Mouse (Mus musculus): ENCODE measurements at regions not wholly inside any gene's neighbourhood (a gene's known extent, or its start where the extent isn't known, plus 50 kb on each side); places are given as distances from the start of the nearest gene placed in this dataset.

DNA sequence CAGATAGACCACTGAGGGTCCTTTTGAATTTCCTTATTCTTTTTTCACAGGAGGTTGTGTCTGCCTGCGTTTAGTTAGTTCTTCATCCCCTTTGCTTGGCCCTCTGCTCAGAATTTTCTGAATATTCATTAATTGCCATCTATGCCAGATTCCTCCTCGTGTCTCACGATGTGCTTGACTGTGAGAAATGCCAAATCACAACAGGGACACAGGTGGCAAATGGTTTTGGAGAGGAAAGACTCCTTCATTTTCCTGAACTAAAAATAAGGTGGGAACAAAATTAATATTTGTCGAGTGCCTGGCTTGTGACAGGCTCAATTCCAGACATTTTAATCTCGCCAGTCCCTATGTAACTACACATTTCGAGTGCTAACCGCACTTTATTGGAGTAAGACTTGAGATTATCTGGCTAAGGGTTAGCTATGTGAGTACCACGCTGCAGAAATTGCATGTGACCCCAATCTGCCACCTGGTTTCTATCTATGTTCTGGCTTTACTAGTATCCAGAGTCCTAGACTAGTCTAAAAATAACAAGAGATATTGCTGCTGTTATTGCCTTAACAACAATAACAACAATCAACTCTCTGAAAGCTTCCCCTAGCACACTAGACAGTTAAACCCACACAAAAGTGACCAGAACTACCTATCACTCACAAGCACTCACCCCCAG, 156.0 kb upstream of the AI593442 start:
- TF ChIP-seq POLR2A (IDR thresholded peaks at IDR 0.05; ENCODE audit: insufficient read length, low read depth), result no peak
- no peak for TF ChIP-seq USF1 (IDR thresholded peaks at IDR 0.05; ENCODE audit: low read depth)
- TF ChIP-seq E2F4 (IDR thresholded peaks at IDR 0.05; ENCODE audit: insufficient read depth), result no peak
- no peak for TF ChIP-seq MAX (IDR thresholded peaks at IDR 0.05; ENCODE audit: low read depth)

Data from myocyte (in vitro differentiated cells).